Mouse (Mus musculus): ENCODE data around the gene Gng13.

GRCm38 (mm10) chr17:25717691-25718090, 720 bp downstream of the Gng13 start:
- TF ChIP-seq CTCF (IDR thresholded peaks at IDR 0.05; ENCODE audit: insufficient read depth, low read length) (no peak), POLR2A (IDR thresholded peaks at IDR 0.05; ENCODE audit: borderline replicate concordance, extremely low read depth, low read depth, low read length) (no peak)

Data from lung, adult 2 months (tissue).